Mouse (Mus musculus): Measurements from ENCODE around the gene AC153137.1. TPM values are rescaled to one million over a fixed set of nuclear protein-coding genes. Genes with fewer than 3 reads are reported as not detected.

AC153137.1 gene
- polyA plus RNA-seq, 1 experiment = not detected

DNA sequence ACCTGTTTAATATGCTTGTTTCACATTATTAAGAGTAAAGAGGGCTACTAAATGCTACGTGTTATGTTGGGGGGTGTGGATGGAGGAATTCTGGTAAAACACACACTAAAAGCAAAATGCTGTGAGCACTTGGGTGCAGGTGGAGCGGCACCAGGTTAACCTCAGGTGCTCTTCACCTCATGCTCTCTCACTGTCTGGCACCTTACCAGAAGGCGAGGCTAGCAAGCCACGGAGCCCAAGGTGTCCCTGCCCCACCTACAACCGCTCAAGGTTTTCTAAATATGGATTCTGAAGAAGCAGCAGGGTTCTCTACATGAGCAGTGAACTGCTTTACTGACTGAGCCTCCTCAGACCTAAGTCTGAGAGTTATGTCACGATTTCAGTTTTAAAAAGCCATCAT lies 32.6 kb downstream of the AC153137.1 start:
- no peak for DNase-seq (ENCODE audit: low read depth)

DNA sequence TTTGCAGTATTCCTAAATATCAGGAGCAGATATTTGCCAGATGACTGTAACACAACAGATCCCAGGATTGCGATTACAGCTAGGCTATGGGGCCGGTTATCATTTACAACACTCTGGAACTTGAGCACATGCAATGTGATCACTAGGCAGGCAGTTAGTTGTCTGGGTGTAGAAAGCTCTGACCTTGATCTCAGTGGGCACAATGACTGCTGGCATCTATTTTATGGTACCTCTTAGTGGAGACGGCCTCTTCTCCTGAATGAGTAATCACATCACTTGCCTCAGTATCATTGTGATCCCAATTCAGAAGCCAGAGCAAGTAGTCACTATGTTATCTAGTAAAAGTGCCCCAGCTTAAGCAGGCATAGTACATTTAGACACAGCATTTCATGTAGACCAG lies 37.2 kb downstream of the AC153137.1 start:
- DNase-seq (ENCODE audit: low read depth) = no peak
- TF ChIP-seq CTCF (IDR thresholded peaks at IDR 0.05; ENCODE audit: borderline replicate concordance, extremely low read depth, insufficient read depth, insufficient read length) (no peak), POLR2A (IDR thresholded peaks at IDR 0.05; ENCODE audit: borderline replicate concordance, extremely low read depth, insufficient read depth, insufficient read length, poor library complexity, severe bottlenecking) (no peak)

More for the DNA sequence above, 32.6 kb downstream of the AC153137.1 start:
- no peak for TF ChIP-seq CTCF (IDR thresholded peaks at IDR 0.05; ENCODE audit: borderline replicate concordance, extremely low read depth, insufficient read depth, insufficient read length)
- no peak for TF ChIP-seq POLR2A (IDR thresholded peaks at IDR 0.05; ENCODE audit: borderline replicate concordance, extremely low read depth, insufficient read depth, insufficient read length, poor library complexity, severe bottlenecking)

DNA sequence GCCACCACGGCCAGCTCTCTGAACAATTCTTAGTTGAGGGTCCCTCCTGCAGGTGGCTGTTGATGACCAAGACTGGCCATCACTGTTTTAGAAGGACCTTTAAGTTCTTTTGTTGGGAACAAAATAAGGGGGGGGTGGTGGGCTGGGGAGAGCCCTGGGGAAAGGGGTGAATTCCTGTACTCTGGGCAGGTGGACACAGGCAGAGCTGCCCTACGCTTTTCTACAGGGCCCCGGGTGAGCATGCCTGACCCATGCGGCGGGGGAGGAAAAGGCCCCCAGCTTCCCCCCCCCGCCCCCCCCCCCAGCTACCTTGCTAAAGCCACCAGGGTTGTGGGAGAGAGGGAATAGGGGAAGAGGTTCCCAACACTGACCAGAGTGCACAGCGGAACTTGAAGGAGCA lies 39.4 kb downstream of the AC153137.1 start:
- DNase-seq (ENCODE audit: low read depth) = no peak
- no peak for TF ChIP-seq POLR2A (IDR thresholded peaks at IDR 0.05; ENCODE audit: borderline replicate concordance, extremely low read depth, insufficient read depth, insufficient read length, poor library complexity, severe bottlenecking)
- TF ChIP-seq CTCF (IDR thresholded peaks at IDR 0.05; ENCODE audit: borderline replicate concordance, extremely low read depth, insufficient read depth, insufficient read length) = no peak

DNA sequence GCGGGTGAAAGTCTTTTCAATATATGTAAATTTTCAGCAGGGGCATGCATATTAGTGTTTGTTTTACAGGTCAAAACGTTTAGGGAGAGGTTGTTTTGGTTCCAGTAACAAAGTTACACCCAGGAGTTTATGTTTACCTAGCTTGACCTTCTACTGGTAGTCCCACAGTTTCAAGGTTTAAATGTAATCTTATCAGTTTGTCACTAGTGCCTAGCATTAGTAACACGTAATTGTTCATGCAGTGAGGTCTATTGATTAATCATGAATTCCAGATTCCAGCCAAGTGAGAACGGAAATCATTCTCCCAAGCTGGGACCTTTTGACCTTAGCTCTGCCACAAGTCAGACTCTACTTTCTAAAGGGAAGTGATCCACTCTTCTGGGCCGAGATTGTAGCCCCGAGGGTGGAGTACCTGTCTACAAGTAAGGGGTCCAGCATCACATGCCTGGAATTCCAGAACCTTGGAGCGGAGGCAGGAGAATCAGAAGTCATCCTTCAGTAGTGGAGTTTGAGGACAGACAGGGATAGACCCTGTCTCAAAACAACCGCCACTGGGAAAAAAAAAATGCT lies 40.3 kb downstream of the AC153137.1 start:
- no peak for DNase-seq (ENCODE audit: low read depth)
- TF ChIP-seq CTCF (IDR thresholded peaks at IDR 0.05; ENCODE audit: borderline replicate concordance, extremely low read depth, insufficient read depth, insufficient read length) (no peak), POLR2A (IDR thresholded peaks at IDR 0.05; ENCODE audit: borderline replicate concordance, extremely low read depth, insufficient read depth, insufficient read length, poor library complexity, severe bottlenecking) (no peak)

DNA sequence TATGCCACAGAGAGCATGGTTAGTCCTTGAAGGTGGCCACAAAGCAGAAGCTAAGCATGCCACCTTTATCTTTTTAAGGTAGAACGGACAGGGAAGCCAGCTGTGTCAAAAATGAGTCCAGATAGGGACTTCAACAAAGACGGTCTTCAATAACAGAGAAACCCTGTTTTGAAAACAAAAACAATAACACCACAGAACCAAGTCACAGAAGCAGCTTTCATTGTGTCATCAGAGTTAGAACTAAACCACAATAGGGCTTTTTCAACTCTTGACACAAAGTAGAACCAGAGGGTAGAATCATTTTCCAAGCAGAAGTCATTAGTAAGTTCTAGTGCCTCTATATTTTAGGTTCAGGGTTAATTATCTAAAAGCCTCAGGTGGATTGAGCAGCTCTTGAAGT lies 41.3 kb downstream of the AC153137.1 start:
- no peak for DNase-seq (ENCODE audit: low read depth)
- no peak for TF ChIP-seq POLR2A (IDR thresholded peaks at IDR 0.05; ENCODE audit: borderline replicate concordance, extremely low read depth, insufficient read depth, insufficient read length, poor library complexity, severe bottlenecking)

DNA sequence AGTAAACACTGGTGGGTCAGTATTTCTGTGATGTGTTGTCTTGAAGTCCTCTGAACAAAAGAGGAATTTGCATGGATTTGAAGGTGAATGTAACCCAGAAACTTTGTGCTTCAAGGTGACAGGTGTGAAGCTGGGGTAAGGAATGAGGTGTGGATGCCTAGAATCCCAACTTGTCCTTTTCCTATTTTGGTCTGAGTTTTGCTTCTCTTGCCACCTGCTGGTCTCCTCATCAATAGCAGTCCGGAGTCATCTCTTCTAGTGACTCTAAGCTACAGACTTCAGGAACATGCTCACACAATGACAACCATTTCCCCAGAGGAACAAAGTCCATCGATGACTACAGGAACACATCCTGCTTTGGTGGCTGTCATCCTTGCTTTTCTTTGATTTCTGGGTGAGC lies 46.9 kb downstream of the AC153137.1 start:
- peak; percentile 23; the same call in 1 of the 2 replicates for TF ChIP-seq CTCF (IDR thresholded peaks at IDR 0.05; ENCODE audit: borderline replicate concordance, extremely low read depth, insufficient read depth, insufficient read length)
- no peak for TF ChIP-seq POLR2A (IDR thresholded peaks at IDR 0.05; ENCODE audit: borderline replicate concordance, extremely low read depth, insufficient read depth, insufficient read length, poor library complexity, severe bottlenecking)

DNA sequence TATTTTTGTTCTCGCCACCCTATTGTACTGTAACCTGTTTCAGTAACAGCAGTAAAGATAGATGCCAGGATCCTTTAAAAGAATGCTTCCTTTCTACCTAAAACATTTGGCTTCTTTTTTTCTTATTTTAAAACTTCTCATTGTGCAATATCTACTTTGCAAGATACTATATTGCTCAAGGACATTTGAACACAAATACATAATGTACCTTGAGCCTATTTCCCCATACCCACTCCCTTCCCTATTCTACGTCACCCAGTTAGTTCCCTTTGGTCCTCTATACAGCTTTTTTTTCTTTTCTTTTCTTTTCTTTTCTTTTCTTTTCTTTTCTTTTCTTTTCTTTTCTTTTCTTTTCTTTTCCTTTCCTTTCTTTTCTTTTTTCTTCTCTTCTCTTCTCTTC lies 47.6 kb downstream of the AC153137.1 start:
- TF ChIP-seq CTCF (IDR thresholded peaks at IDR 0.05; ENCODE audit: borderline replicate concordance, extremely low read depth, insufficient read depth, insufficient read length) = no peak
- TF ChIP-seq POLR2A (IDR thresholded peaks at IDR 0.05; ENCODE audit: borderline replicate concordance, extremely low read depth, insufficient read depth, insufficient read length, poor library complexity, severe bottlenecking) = no peak
- no peak for DNase-seq (ENCODE audit: low read depth)

More for the DNA sequence above, 46.9 kb downstream of the AC153137.1 start:
- DNase-seq (ENCODE audit: low read depth) = no peak

Other genes starting within 250 kb of the AC153137.1 start
- gene Phf3, start 104.0 kb downstream of the AC153137.1 start, polyA plus RNA-seq (2012; rRNA removed) = 37.4 and 60.1 TPM in 2 replicates
- gene Lgsn, start 198.4 kb upstream of the AC153137.1 start, polyA plus RNA-seq (2012; rRNA removed) = not detected in 2 replicates
- not detected in 2 replicates for gene 4931428L18Rik, start 244.7 kb upstream of the AC153137.1 start, polyA plus RNA-seq (2012; rRNA removed)
- gene Pih1d3, start 244.9 kb upstream of the AC153137.1 start, polyA plus RNA-seq (2012; rRNA removed) = not detected in 2 replicates

Measured in brain, embryonic 14.5 days (tissue).